22 mouse cellular contexts compared by ENCODE assay signal in genomic region chr11:52458281-52458680, GRCm38 (mm10).
DNase-seq lines count a peak whose midpoint lies in the region; ATAC-seq and TF ChIP-seq lines count a peak whose summit lies in the region.
"Had no signal": no experiment of that assay in that cellular context is flagged by ENCODE, and none has a peak within 500 bp of the region (broad histone marks: within the 10 kb centered on the region; RNA-seq: fewer than 3 reads in every experiment).

No protein-coding gene starts in this region.

- no peaks in the 10 kb centered on the region for H3K36me3 ChIP-seq in forebrain, embryonic 10.5 days (replicated peaks)
- H3K36me3 ChIP-seq in forebrain, embryonic 14.5 days (ENCODE audit: control insufficient read depth, insufficient read depth, low read length) = no peaks in the 10 kb centered on the region
- H3K36me3 ChIP-seq in neural tube, embryonic 15.5 days = no peaks in the 10 kb centered on the region
- no peaks in the 10 kb centered on the region for H3K36me3 ChIP-seq in limb, embryonic 14.5 days (ENCODE audit: control insufficient read depth, insufficient read depth, low read length)
- H3K36me3 ChIP-seq: embryonic facial prominence, embryonic 12.5 days; embryonic facial prominence, embryonic 15.5 days; forebrain, embryonic 12.5 days; G1E; hindbrain, embryonic 12.5 days; hindbrain, embryonic 15.5 days had no signal

- DNase-seq in forebrain, embryonic 10.5 days (ENCODE audit: extremely low spot score, low spot score) = peak; percentile 11
- DNase-seq in forebrain, embryonic 14.5 days (ENCODE audit: low spot score) = no peak
- peak; percentile 12 for DNase-seq in neural tube, embryonic 10.5 days (ENCODE audit: extremely low spot score, low spot score)
- DNase-seq in brain, adult 2 months (ENCODE audit: low read depth, low spot score) = peak; percentile 65
- DNase-seq in limb, embryonic 14.5 days (ENCODE audit: low spot score) = no peak
- no peak for DNase-seq in kidney, postnatal 10 days
- DNase-seq: adrenal gland, postnatal 14 days; cerebellum, adult 11-12 months; cerebellum, adult 8-10 months; cerebellum, postnatal 10 days; cerebellum, postnatal 36 days; gastrocnemius, postnatal 10 days had no signal

- H3K27me3 ChIP-seq in forebrain, embryonic 10.5 days (ENCODE audit: poor library complexity, severe bottlenecking) = no peaks in the 10 kb centered on the region
- no peaks in the 10 kb centered on the region for H3K27me3 ChIP-seq in forebrain, embryonic 14.5 days (replicated peaks; ENCODE audit: control insufficient read depth, insufficient read depth, low read length)
- H3K27me3 ChIP-seq in neural tube, embryonic 15.5 days (replicated peaks) = no peaks in the 10 kb centered on the region
- H3K27me3 ChIP-seq in limb, embryonic 14.5 days (ENCODE audit: control insufficient read depth, insufficient read depth, low read length) = no peaks in the 10 kb centered on the region
- H3K27me3 ChIP-seq: embryonic facial prominence, embryonic 12.5 days; embryonic facial prominence, embryonic 15.5 days; forebrain, embryonic 12.5 days; hindbrain, embryonic 12.5 days; hindbrain, embryonic 15.5 days had no signal

- 91% methylated on average over 5 of the region's 5 CpGs for whole genome bisulfite sequencing in forebrain, embryonic 10.5 days
- 92% methylated on average over 5 of the region's 5 CpGs for WGBS in forebrain, embryonic 14.5 days
- 85% methylated on average over 5 of the region's 5 CpGs for WGBS in neural tube, embryonic 15.5 days
- WGBS in limb, embryonic 14.5 days = 58% methylated on average over 5 of the region's 5 CpGs

- H3K4me1 ChIP-seq in forebrain, embryonic 10.5 days = no peaks in the 10 kb centered on the region
- no peaks in the 10 kb centered on the region for H3K4me1 ChIP-seq in forebrain, embryonic 14.5 days (ENCODE audit: control insufficient read depth, insufficient read depth, low read length)
- peaks cover 4% of the 10 kb centered on the region; the same call in 1 of the 2 replicates for H3K4me1 ChIP-seq in neural tube, embryonic 15.5 days
- H3K4me1 ChIP-seq in limb, embryonic 14.5 days (ENCODE audit: control insufficient read depth, insufficient read depth, low read length) = no peaks in the 10 kb centered on the region
- H3K4me1 ChIP-seq: embryonic facial prominence, embryonic 12.5 days; embryonic facial prominence, embryonic 15.5 days; forebrain, embryonic 12.5 days; hindbrain, embryonic 15.5 days had no signal

- no peak for ATAC-seq in forebrain, embryonic 14.5 days
- ATAC-seq in neural tube, embryonic 15.5 days (ENCODE audit: low FRiP score) = no peak
- 0 out of 2 replicates have a peak, but pooled peaks have one; percentile 23 for ATAC-seq in limb, embryonic 14.5 days (ENCODE audit: low FRiP score, low read depth)
- ATAC-seq: forebrain, embryonic 16.5 days; Patski had no signal

- no peak overlapping the region for H3K4me3 ChIP-seq in forebrain, embryonic 10.5 days
- H3K4me3 ChIP-seq in forebrain, embryonic 14.5 days (ENCODE audit: low read depth, low read length) = no peak overlapping the region
- H3K4me3 ChIP-seq in neural tube, embryonic 15.5 days (replicated peaks) = no peak overlapping the region
- no peak overlapping the region for H3K4me3 ChIP-seq in limb, embryonic 14.5 days (replicated peaks; ENCODE audit: low read length)
- H3K4me3 ChIP-seq: embryonic facial prominence, embryonic 12.5 days; embryonic facial prominence, embryonic 15.5 days; forebrain, embryonic 12.5 days; hindbrain, embryonic 12.5 days; hindbrain, embryonic 15.5 days had no signal

- no peak overlapping the region for H3K4me2 ChIP-seq in forebrain, embryonic 14.5 days (ENCODE audit: low read length)
- no peak overlapping the region for H3K4me2 ChIP-seq in neural tube, embryonic 15.5 days
- no peak overlapping the region for H3K4me2 ChIP-seq in limb, embryonic 14.5 days (replicated peaks; ENCODE audit: low read depth, low read length, severe bottlenecking)
- H3K4me2 ChIP-seq: embryonic facial prominence, embryonic 12.5 days; embryonic facial prominence, embryonic 15.5 days; forebrain, embryonic 12.5 days; heart, embryonic 11.5 days; hindbrain, embryonic 12.5 days; hindbrain, embryonic 15.5 days had no signal

- no peak overlapping the region for H3K27ac ChIP-seq in forebrain, embryonic 10.5 days
- no peak overlapping the region for H3K27ac ChIP-seq in forebrain, embryonic 14.5 days (ENCODE audit: low read depth, low read length)
- H3K27ac ChIP-seq in neural tube, embryonic 15.5 days (replicated peaks) = no peak overlapping the region
- no peak overlapping the region for H3K27ac ChIP-seq in limb, embryonic 14.5 days (replicated peaks; ENCODE audit: low read depth, low read length)
- H3K27ac ChIP-seq: embryonic facial prominence, embryonic 12.5 days; embryonic facial prominence, embryonic 15.5 days; forebrain, embryonic 12.5 days; hindbrain, embryonic 12.5 days; hindbrain, embryonic 15.5 days had no signal

- H3K9ac ChIP-seq in forebrain, embryonic 14.5 days (ENCODE audit: low read length) = no peak overlapping the region
- H3K9ac ChIP-seq in neural tube, embryonic 15.5 days (replicated peaks) = no peak overlapping the region
- no peak overlapping the region for H3K9ac ChIP-seq in limb, embryonic 14.5 days (ENCODE audit: low read depth, low read length, severe bottlenecking)
- H3K9ac ChIP-seq: embryonic facial prominence, embryonic 12.5 days; embryonic facial prominence, embryonic 15.5 days; forebrain, embryonic 12.5 days; hindbrain, embryonic 12.5 days; hindbrain, embryonic 15.5 days had no signal

- TF ChIP-seq POLR2A in limb, embryonic 14.5 days (IDR thresholded peaks at IDR 0.05; ENCODE audit: borderline replicate concordance, extremely low read depth, insufficient read depth, insufficient read length) = no peak

- no peaks in the 10 kb centered on the region for H3K9me3 ChIP-seq in forebrain, embryonic 10.5 days
- H3K9me3 ChIP-seq in forebrain, embryonic 14.5 days (replicated peaks; ENCODE audit: control insufficient read depth, low read length) = no peaks in the 10 kb centered on the region
- no peaks in the 10 kb centered on the region for H3K9me3 ChIP-seq in neural tube, embryonic 15.5 days (replicated peaks)
- H3K9me3 ChIP-seq in limb, embryonic 14.5 days (ENCODE audit: control insufficient read depth, low read length) = no peaks in the 10 kb centered on the region
- H3K9me3 ChIP-seq: embryonic facial prominence, embryonic 12.5 days; embryonic facial prominence, embryonic 15.5 days; forebrain, embryonic 12.5 days; G1E; hindbrain, embryonic 12.5 days; hindbrain, embryonic 15.5 days had no signal

Comparison
In these comparisons a context has a peak if more than half of its experiments do, and no peak if none do; other contexts are left out.
1. DNase-seq: peak in forebrain, embryonic 10.5 days (single experiment), neural tube, embryonic 10.5 days (single experiment) and brain, adult 2 months (single experiment); none in forebrain, embryonic 14.5 days (single experiment), limb, embryonic 14.5 days (single experiment) and kidney, postnatal 10 days (single experiment).